Mouse (Mus musculus) erythroblast, embryonic 14.5 days (primary cell): ENCODE measurements around the gene Ubl3. TPM values are rescaled to one million over a fixed set of nuclear protein-coding genes. Genes with fewer than 3 reads are reported as not detected.

Source experiments
- H3K27me3 ChIP-seq: 2 replicates; pipeline ENCODE4 v1.6.1; 2012; ENCODE audit warnings: inconsistent platforms; ENCODE audit not compliant: control insufficient read depth
- H3K36me3 ChIP-seq: 2 replicates; pipeline ENCODE4 v1.6.1; 2012; ENCODE audit warnings: mild to moderate bottlenecking, inconsistent platforms; ENCODE audit not compliant: control insufficient read depth
- H3K4me1 ChIP-seq: 2 replicates; pipeline ENCODE4 v1.6.1; 2012; ENCODE audit warnings: inconsistent platforms; ENCODE audit not compliant: control insufficient read depth
- H3K4me3 ChIP-seq: replicated peaks from 2 replicates; pipeline ENCODE3; 2012; ENCODE audit warnings: moderate library complexity, mild to moderate bottlenecking, inconsistent platforms
- H3K9me3 ChIP-seq: 2 replicates; pipeline ENCODE4 v1.6.1; 2012; ENCODE audit warnings: low read length, inconsistent platforms, mixed read lengths; ENCODE audit not compliant: control insufficient read depth
- GATA1 ChIP-seq: IDR thresholded peaks from 2 replicates; pipeline ENCODE4 v1.6.1; 2012; ENCODE audit warnings: low read length, inconsistent platforms, mixed read lengths
- TAL1 ChIP-seq: IDR thresholded peaks from 3 replicates; pipeline ENCODE4 v1.6.1; 2012; ENCODE audit warnings: low read length, inconsistent platforms, mixed read lengths
- polyA plus RNA-seq: library from polyadenylated mRNA; stranded (reverse); fragments of >175 nt; gene quantifications from 2 replicates; pipeline ENCODE4 v1.2.3, GENCODE M21; 2012

Ubl3 gene
- polyA plus RNA-seq, 1 experiment: 0.23 TPM

- Histone ChIP-seq H3K4me3 (no peak overlapping the region), H3K27me3 (no peaks in the 10 kb centered on the region), H3K4me1 (peaks cover 6% of the 10 kb centered on the region), H3K36me3 (no peaks in the 10 kb centered on the region), H3K9me3 (no peaks in the 10 kb centered on the region)
- no peak for TF ChIP-seq TAL1
- TF ChIP-seq GATA1: no peak
These were observed 10.4 kb downstream of the Ubl3 start for GRCm38 (mm10) chr5:148542196-148542595.

GRCm38 (mm10) chr5:148535669-148536430, 16.7 kb downstream of the Ubl3 start:
- no peak overlapping the region for H3K4me3 ChIP-seq
- TF ChIP-seq TAL1 (no peak), GATA1 (no peak)
- H3K4me1 ChIP-seq: no peaks in the 10 kb centered on the region; the same call in 1 of the 2 replicates
- no peaks in the 10 kb centered on the region for H3K27me3 ChIP-seq
- no peaks in the 10 kb centered on the region for H3K9me3 ChIP-seq
- H3K36me3 ChIP-seq: no peaks in the 10 kb centered on the region

- Histone ChIP-seq H3K4me1 (no peaks in the 10 kb centered on the region; the same call in 1 of the 2 replicates), H3K4me3 (no peak overlapping the region), H3K36me3 (no peaks in the 10 kb centered on the region), H3K27me3 (no peaks in the 10 kb centered on the region), H3K9me3 (no peaks in the 10 kb centered on the region)
- no peak for TF ChIP-seq TAL1
- no peak for TF ChIP-seq GATA1
These were observed 17.9 kb downstream of the Ubl3 start for GRCm38 (mm10) chr5:148534644-148535043.

GRCm38 (mm10) chr5:148533924-148534323, 18.7 kb downstream of the Ubl3 start:
- no peak overlapping the region for H3K4me3 ChIP-seq
- H3K36me3 ChIP-seq: no peaks in the 10 kb centered on the region
- H3K9me3 ChIP-seq: no peaks in the 10 kb centered on the region
- no peaks in the 10 kb centered on the region; the same call in 1 of the 2 replicates for H3K4me1 ChIP-seq
- TF ChIP-seq TAL1: no peak
- no peak for TF ChIP-seq GATA1
- H3K27me3 ChIP-seq: no peaks in the 10 kb centered on the region

DNA sequence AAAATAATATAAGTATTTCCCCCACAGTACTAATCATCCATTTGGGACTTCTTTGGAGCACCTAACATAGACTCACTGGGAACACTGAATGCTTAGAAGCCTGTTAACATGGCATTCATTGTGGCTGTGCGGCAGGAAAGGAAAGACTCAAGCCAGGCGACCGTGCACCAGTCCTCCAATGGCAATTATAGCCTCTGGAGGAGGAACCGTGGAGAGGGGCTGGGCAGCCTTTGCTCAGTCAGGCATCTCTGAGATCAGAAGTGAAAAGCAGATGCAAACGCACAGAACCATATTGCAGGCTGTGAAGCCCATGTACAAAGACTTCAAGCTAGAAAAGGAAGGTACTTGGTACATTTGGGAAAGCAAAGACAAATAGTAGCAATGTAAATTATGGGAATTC, 20.4 kb downstream of the Ubl3 start:
- Histone ChIP-seq H3K36me3 (no peaks in the 10 kb centered on the region), H3K9me3 (no peaks in the 10 kb centered on the region), H3K4me3 (no peak overlapping the region), H3K4me1 (no peaks in the 10 kb centered on the region; the same call in 1 of the 2 replicates), H3K27me3 (no peaks in the 10 kb centered on the region)
- TF ChIP-seq GATA1 (no peak), TAL1 (no peak)

GRCm38 (mm10) chr5:148527632-148528031, 25.0 kb downstream of the Ubl3 start:
- Histone ChIP-seq H3K9me3 (no peaks in the 10 kb centered on the region), H3K27me3 (no peaks in the 10 kb centered on the region), H3K4me3 (no peak overlapping the region), H3K36me3 (no peaks in the 10 kb centered on the region), H3K4me1 (no peaks in the 10 kb centered on the region)
- no peak for TF ChIP-seq TAL1
- no peak for TF ChIP-seq GATA1

DNA sequence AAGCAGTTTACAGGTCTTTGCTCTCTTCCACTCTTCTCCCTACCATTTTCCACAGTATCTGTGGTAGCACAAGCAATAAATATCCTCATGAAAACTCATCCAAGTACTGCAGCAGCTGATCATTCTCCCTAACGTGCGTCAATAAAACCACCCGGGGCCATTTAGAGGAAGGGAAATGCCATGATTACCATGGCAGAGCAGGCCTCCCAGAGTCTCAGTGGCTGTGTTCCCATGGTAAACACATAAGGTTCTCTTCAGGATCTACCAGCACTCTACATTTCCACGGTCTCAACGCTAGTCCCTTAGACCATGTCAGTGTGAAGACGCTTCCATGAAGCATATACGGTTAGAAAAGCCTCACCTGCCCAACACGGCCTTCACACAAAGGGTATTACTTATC, 26.0 kb downstream of the Ubl3 start:
- no peaks in the 10 kb centered on the region for H3K36me3 ChIP-seq
- no peaks in the 10 kb centered on the region for H3K27me3 ChIP-seq
- H3K9me3 ChIP-seq: no peaks in the 10 kb centered on the region
- no peaks in the 10 kb centered on the region for H3K4me1 ChIP-seq
- TF ChIP-seq TAL1: no peak
- no peak for TF ChIP-seq GATA1
- no peak overlapping the region for H3K4me3 ChIP-seq

DNA sequence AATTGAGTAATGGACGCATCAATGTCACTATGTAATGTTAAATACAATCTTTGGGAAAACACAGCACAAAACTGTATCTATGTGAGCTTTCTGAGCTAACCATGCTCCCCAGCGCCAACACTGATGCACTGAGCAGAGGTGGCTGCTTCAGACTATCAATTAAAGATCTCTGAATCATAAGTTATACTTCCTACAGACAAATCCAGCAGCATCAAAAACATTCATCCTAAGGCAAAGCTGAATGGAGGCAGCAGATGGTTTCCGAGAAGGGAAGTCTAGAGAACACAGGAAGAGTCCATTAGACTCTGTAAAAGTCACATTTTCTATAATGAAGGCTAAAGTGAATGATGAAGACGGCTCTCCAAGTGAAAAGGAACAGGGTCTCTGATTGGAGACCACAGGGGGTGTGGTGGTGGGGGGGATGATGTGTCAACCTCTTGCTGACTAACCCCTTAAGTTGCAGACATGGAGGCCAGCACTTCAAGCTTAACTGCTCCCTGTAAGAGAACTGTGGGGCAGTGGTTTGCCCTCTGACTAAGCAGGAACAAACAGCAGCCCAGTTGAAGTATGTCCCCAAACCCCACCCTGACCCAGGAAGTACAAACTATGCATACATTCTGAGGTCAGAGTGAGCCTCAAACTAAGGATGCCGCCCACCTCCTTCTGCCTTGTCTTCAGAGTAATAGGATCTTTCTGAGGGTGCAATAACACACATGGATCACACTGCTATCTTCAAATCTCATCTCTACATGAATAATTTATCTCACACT, 29.2 kb downstream of the Ubl3 start:
- TF ChIP-seq GATA1 (no peak), TAL1 (no peak)
- Histone ChIP-seq H3K9me3 (no peaks in the 10 kb centered on the region), H3K36me3 (no peaks in the 10 kb centered on the region), H3K4me1 (no peaks in the 10 kb centered on the region; the same call in 1 of the 2 replicates), H3K27me3 (no peaks in the 10 kb centered on the region), H3K4me3 (no peak overlapping the region)

- no peak overlapping the region for H3K4me3 ChIP-seq
- H3K36me3 ChIP-seq: no peaks in the 10 kb centered on the region
- TF ChIP-seq GATA1 (no peak), TAL1 (no peak)
- no peaks in the 10 kb centered on the region for H3K27me3 ChIP-seq
- H3K4me1 ChIP-seq: no peaks in the 10 kb centered on the region; the same call in 1 of the 2 replicates
- H3K9me3 ChIP-seq: no peaks in the 10 kb centered on the region
These were observed 30.2 kb downstream of the Ubl3 start for GRCm38 (mm10) chr5:148522378-148522777.
